Mouse (Mus musculus): ENCODE measurements around the gene Ech1.

Ech1 gene

GRCm38 (mm10) chr7:28810107-28811066 is 14.6 kb upstream of the Ech1 start:
- ChIA-PET POLR2A (interaction anchor here (0.5 to 19.5 kb wide), 207 partner anchors 9 to 1554 kb away, joined by 3 to 391 read pairs (median 4); partner anchors contain the start of genes Eif3k (in 4 of the 4), Mrps12 (in 3 of the 4), Sars2 (in 3 of the 4) and Sirt2 (in 3 of the 4)), CTCF (interaction anchor here (0.6 to 2.6 kb wide), 27 partner anchors 9 to 1478 kb away, joined by 3 to 19 read pairs (median 5); partner anchors contain the start of genes Mrps12 (in 2 of the 4), Sars2 (in 2 of the 4), Ech1 (in 1 of the 4) and Eif3k (in 1 of the 4))

DNA sequence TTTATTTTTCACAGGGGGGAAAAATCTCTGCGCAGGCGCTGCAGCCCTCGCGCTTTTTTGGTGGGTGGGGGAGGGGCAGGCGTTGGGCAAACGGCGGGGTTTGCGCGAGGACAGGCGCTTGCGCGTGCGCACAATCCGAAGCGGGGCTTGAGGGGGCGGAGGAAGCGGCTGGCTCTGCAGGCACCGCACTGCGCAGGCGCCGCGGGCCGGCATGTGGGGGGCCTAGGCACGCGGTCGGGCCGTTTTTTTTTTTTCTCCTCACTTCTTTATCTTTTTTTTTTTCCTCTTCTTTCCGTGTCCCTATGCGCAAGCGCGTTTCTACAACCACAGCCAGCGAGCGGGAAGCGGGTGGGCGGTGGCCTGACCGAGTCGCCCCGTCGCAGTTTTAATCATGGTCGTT is 13.8 kb upstream of the Ech1 start:
- CTCF ChIA-PET, result interaction anchor here in 2 of 4 experiments (0.6 to 1.8 kb wide), 6 partner anchors 10 to 1478 kb away, joined by 3 to 7 read pairs (median 4); partner anchors contain the start of gene Ech1 (in 1 of the 2)
- POLR2A ChIA-PET, result interaction anchor here (0.5 to 19.5 kb wide), 87 partner anchors 9 to 1136 kb away, joined by 3 to 391 read pairs (median 6); partner anchors contain the start of genes Eif3k (in 3 of the 4), Sirt2 (in 3 of the 4), Actn4 (in 2 of the 4) and Ech1 (in 2 of the 4)

DNA sequence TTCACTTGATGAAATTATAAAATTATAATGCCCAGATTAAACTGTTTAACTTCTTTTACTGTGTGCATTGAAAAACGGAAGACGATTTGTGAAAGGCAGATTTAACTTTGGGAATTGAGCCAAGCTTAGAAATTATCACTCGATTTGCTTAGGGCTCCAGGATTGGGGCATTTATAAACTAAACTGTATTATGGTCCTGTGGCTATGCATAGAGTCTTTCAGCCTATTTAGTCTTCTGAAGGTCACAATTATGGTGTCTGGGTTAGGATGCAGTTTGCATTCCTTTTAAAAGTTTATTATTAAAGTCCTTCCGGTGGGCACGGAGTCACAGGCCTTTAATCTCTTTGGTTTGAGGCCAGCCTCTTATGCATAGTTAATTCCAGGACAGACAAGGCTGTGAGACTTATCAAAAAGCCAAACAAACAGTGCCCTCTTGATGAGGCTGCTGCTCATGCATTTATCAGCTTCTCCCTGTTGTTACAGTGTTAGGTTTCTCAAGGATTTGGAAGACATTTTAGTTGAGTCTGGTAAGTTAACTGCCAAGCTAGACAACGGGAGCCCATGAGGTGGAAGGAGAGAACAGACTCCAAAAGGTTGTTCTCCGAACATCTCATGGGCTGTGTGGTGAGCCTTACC is 13.3 kb upstream of the Ech1 start:
- POLR2A ChIA-PET, result interaction anchor here (0.5 to 19.5 kb wide), 50 partner anchors 9 to 433 kb away, joined by 3 to 391 read pairs (median 8); partner anchors contain the start of genes Ech1 (in 2 of the 4), Eif3k (in 2 of the 4), Map4k1 (in 2 of the 4) and Sirt2 (in 2 of the 4)
- CTCF ChIA-PET, result interaction anchor here in 1 of 4 experiments (0.6 kb wide), 1 partner anchor 225 kb away, joined by 4 read pairs; no protein-coding TSS in a partner anchor

- CTCF ChIA-PET, result interaction anchor here in 1 of 4 experiments (1.0 kb wide), 1 partner anchor 16 kb away, joined by 3 read pairs; no protein-coding TSS in a partner anchor
- POLR2A ChIA-PET, result interaction anchor here (0.6 to 19.5 kb wide), 41 partner anchors 8 to 420 kb away, joined by 3 to 391 read pairs (median 4); partner anchors contain the start of genes Ech1 (in 3 of the 4), Eif3k (in 2 of the 4), Map4k1 (in 2 of the 4) and Mrps12 (in 2 of the 4)
These were observed 12.6 kb upstream of the Ech1 start for GRCm38 (mm10) chr7:28812436-28812835.

DNA sequence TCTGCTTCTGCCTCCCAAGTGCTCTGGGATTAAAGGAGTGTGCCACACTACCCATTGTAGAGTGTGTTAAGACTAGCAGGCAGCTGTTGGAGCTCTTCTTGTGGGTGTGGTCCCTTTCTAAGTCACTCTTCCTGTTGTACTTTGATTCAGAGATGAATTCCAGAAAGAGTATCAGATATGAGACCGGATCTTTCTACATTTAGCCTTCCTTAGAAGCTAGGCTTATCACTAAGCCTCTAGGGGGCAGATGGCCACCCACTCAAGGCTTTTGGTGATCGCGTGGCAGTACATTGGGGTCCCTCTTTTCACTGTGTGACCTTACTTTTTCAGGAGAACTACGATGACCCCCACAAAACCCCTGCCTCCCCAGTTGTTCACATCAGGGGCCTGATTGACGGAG is 12.1 kb upstream of the Ech1 start:
- ChIA-PET CTCF (interaction anchor here in 2 of 4 experiments (0.8 to 1.0 kb wide), 3 partner anchors 11 to 54 kb away, joined by 3 read pairs; no protein-coding TSS in a partner anchor), POLR2A (interaction anchor here (0.6 to 19.5 kb wide), 38 partner anchors 8 to 420 kb away, joined by 3 to 391 read pairs (median 4); partner anchors contain the start of genes Ech1 (in 3 of the 4), Mrps12 (in 2 of the 4), Sars2 (in 2 of the 4) and Eif3k (in 1 of the 4))

GRCm38 (mm10) chr7:28814306-28815034 is 10.5 kb upstream of the Ech1 start:
- CTCF ChIA-PET, result interaction anchor here in 1 of 4 experiments (0.7 kb wide), 1 partner anchor 533 kb away, joined by 21 read pairs; no protein-coding TSS in a partner anchor
- POLR2A ChIA-PET, result interaction anchor here in 3 of 4 experiments (0.5 to 19.5 kb wide), 12 partner anchors 6 to 81 kb away, joined by 3 to 391 read pairs (median 6); partner anchors contain the start of genes Ech1 (in 2 of the 3) and Lgals4 (in 1 of the 3)

- ChIA-PET CTCF (interaction anchor here in 2 of 4 experiments (0.7 to 1.5 kb wide), 3 partner anchors 19 to 532 kb away, joined by 3 to 21 read pairs (median 3); no protein-coding TSS in a partner anchor), POLR2A (interaction anchor here in 3 of 4 experiments (0.9 to 19.5 kb wide), 15 partner anchors 6 to 477 kb away, joined by 3 to 391 read pairs (median 4); partner anchors contain the start of genes Ech1 (in 2 of the 3), Lgals4 (in 1 of the 3) and Supt5 (in 1 of the 3))
These were observed 9.8 kb upstream of the Ech1 start for GRCm38 (mm10) chr7:28815230-28815629.

DNA sequence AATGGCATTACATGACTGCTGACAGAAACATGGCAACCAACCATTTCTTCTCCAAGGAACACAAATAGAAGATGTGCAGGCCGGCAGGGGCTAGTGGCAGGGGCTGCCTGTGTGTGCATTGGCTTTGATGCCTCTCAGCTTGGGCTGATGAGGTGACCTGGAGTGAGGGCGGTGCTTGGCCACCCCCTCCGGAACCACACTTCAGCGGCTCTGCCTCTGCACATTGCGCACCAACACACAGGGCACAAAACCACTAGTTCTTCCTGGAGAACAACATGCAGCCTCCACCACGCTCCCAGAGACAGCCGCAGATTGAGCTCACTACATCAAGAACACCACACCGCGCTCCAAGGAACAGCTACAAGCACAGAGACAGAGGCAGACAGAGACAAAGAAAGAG is 8.8 kb upstream of the Ech1 start:
- POLR2A ChIA-PET, result interaction anchor here (0.5 to 19.5 kb wide), 20 partner anchors 9 to 478 kb away, joined by 3 to 391 read pairs (median 4); partner anchors contain the start of genes Ech1 (in 3 of the 4), Lgals4 (in 1 of the 4), Mrps12 (in 1 of the 4) and Sars2 (in 1 of the 4)
- CTCF ChIA-PET, result interaction anchor here in 2 of 4 experiments (0.5 to 1.5 kb wide), 3 partner anchors 11 to 443 kb away, joined by 3 read pairs; no protein-coding TSS in a partner anchor

- ChIA-PET POLR2A (interaction anchor here (0.5 to 19.5 kb wide), 21 partner anchors 6 to 421 kb away, joined by 3 to 391 read pairs (median 4); partner anchors contain the start of genes Ech1 (in 2 of the 4), Hnrnpl (in 2 of the 4), Mrps12 (in 2 of the 4) and Sars2 (in 2 of the 4)), CTCF (interaction anchor here (0.5 to 1.5 kb wide), 5 partner anchors 21 to 471 kb away, joined by 3 to 6 read pairs (median 4); partner anchors contain the start of genes Eif3k (in 1 of the 4) and Map4k1 (in 1 of the 4))
These were observed 8.1 kb upstream of the Ech1 start for GRCm38 (mm10) chr7:28816920-28817319.

- ChIA-PET CTCF (interaction anchor here in 3 of 4 experiments (0.5 to 1.7 kb wide), 4 partner anchors 20 to 164 kb away, joined by 4 to 6 read pairs (median 4); partner anchors contain the start of genes Eif3k (in 1 of the 3) and Map4k1 (in 1 of the 3)), POLR2A (interaction anchor here (0.6 to 19.5 kb wide), 25 partner anchors 7 to 420 kb away, joined by 3 to 391 read pairs (median 4); partner anchors contain the start of genes Hnrnpl (in 3 of the 4), Ech1 (in 2 of the 4), Sirt2 (in 2 of the 4) and Lgals4 (in 1 of the 4))
These were observed 7.5 kb upstream of the Ech1 start for GRCm38 (mm10) chr7:28817524-28817923.

GRCm38 (mm10) chr7:28817957-28818356 is 7.1 kb upstream of the Ech1 start:
- CTCF ChIA-PET, result interaction anchor here in 2 of 4 experiments (1.0 to 1.7 kb wide), 3 partner anchors 21 to 49 kb away, joined by 4 to 5 read pairs (median 4); no protein-coding TSS in a partner anchor
- POLR2A ChIA-PET, result interaction anchor here (0.7 to 19.5 kb wide), 25 partner anchors 8 to 77 kb away, joined by 3 to 391 read pairs (median 4); partner anchors contain the start of genes Hnrnpl (in 3 of the 4), Ech1 (in 2 of the 4), Mrps12 (in 2 of the 4) and Sars2 (in 2 of the 4)

GRCm38 (mm10) chr7:28818436-28818835 is 6.6 kb upstream of the Ech1 start:
- CTCF ChIA-PET, result interaction anchor here in 2 of 4 experiments (0.5 to 1.7 kb wide), 4 partner anchors 21 to 99 kb away, joined by 3 to 5 read pairs (median 4); no protein-coding TSS in a partner anchor
- POLR2A ChIA-PET, result interaction anchor here (0.7 to 19.5 kb wide), 25 partner anchors 8 to 77 kb away, joined by 3 to 391 read pairs (median 4); partner anchors contain the start of genes Hnrnpl (in 3 of the 4), Mrps12 (in 2 of the 4), Sars2 (in 2 of the 4) and Capn12 (in 1 of the 4)

GRCm38 (mm10) chr7:28818861-28819452 is 6.1 kb upstream of the Ech1 start:
- POLR2A ChIA-PET, result interaction anchor here (0.5 to 19.5 kb wide), 19 partner anchors 9 to 77 kb away, joined by 3 to 391 read pairs (median 7); partner anchors contain the start of genes Hnrnpl (in 3 of the 4), Capn12 (in 1 of the 4), Ech1 (in 1 of the 4) and Lgals4 (in 1 of the 4)
- CTCF ChIA-PET, result interaction anchor here in 2 of 4 experiments (0.5 to 1.7 kb wide), 2 partner anchors 22 to 98 kb away, joined by 3 to 5 read pairs; no protein-coding TSS in a partner anchor

DNA sequence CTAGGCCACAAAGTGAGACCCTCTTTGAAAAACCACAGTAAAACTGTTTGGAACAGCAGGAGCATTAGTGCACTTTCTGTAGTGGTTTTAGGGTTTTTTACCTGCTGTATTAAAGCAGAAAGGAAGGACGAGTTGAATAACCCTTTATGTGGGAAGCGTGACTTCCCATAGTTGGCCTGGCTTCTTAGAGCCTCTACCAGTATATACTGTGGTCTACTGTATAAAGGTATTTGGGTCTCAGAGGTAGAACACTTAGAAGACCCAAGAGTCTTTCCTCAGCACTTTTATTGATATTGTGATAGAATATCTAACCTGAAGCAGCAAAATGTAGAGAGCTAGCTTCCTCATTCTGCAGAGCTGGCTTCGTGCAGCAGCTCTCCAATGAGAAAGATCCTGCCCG is 5.4 kb upstream of the Ech1 start:
- ChIA-PET POLR2A (interaction anchor here in 3 of 4 experiments (0.5 to 19.5 kb wide), 21 partner anchors 9 to 61 kb away, joined by 3 to 391 read pairs (median 6); partner anchors contain the start of genes Hnrnpl (in 3 of the 3), Capn12 (in 1 of the 3), Ech1 (in 1 of the 3) and Lgals4 (in 1 of the 3)), CTCF (no interaction called here)

All from embryonic stem cell, embryonic (primary cell).